Comparison of ENCODE assay signal across 28 mouse cellular contexts in the genomic region with DNA sequence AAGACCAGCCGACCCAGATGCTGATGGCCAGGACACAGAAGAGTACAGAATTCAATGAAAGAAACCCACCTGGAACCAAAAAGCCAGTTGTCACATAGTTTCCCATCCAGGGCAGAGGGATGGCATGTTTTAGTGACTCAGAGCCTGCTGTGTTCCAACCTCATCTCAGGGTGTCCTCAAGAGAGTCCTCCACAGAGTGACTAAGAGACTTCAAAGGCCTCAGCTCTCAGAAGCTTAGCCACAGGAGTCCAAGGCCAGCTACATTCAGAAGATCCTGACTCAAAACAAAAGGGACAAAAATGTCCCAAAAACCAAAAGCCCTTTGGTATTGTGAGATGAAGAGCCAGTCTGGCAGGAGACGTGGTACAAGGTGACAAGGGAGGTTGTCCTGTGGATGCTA. TPM values are rescaled to one million over a fixed set of nuclear protein-coding genes. Genes with fewer than 3 reads are reported as not detected.
"Had no signal": no experiment of that assay in that cellular context is flagged by ENCODE, and none has a peak within 500 bp of the region (broad histone marks: within the 10 kb centered on the region; RNA-seq: fewer than 3 reads in every experiment).

No protein-coding gene starts in this region.

- H3K9me3 ChIP-seq: limb, embryonic 15.5 days; liver, embryonic 12.5 days; liver, embryonic 15.5 days; lung, embryonic 15.5 days; megakaryocyte, embryonic 14.5 days; midbrain, embryonic 10.5 days; midbrain, embryonic 13.5 days had no signal

- H3K4me2 ChIP-seq: limb, embryonic 12.5 days; limb, embryonic 15.5 days; liver, embryonic 12.5 days; liver, embryonic 15.5 days; lung, embryonic 15.5 days; midbrain, embryonic 13.5 days had no signal

- H3K4me1 ChIP-seq: limb, embryonic 12.5 days; limb, embryonic 15.5 days; lung, embryonic 15.5 days had no signal

- ATAC-seq: liver, embryonic 12.5 days; midbrain, embryonic 13.5 days; midbrain, embryonic 16.5 days had no signal

- H3K4me3 ChIP-seq: limb, embryonic 12.5 days; limb, embryonic 15.5 days; liver, embryonic 12.5 days; liver, embryonic 15.5 days; lung, embryonic 15.5 days; megakaryocyte, embryonic 14.5 days; midbrain, embryonic 10.5 days; midbrain, embryonic 13.5 days; myocyte had no signal

- H3K27ac ChIP-seq: limb, embryonic 12.5 days; limb, embryonic 15.5 days; liver, embryonic 12.5 days; liver, embryonic 15.5 days; lung, embryonic 15.5 days; midbrain, embryonic 10.5 days; midbrain, embryonic 13.5 days had no signal

- H3K9ac ChIP-seq: limb, embryonic 12.5 days; limb, embryonic 15.5 days; liver, embryonic 12.5 days; liver, embryonic 15.5 days; lung, embryonic 15.5 days; midbrain, embryonic 13.5 days had no signal

- H3K36me3 ChIP-seq: liver, embryonic 12.5 days; liver, embryonic 15.5 days; lung, embryonic 15.5 days; midbrain, embryonic 13.5 days had no signal

- H3K27me3 ChIP-seq: limb, embryonic 12.5 days; limb, embryonic 15.5 days; liver, embryonic 12.5 days; liver, embryonic 15.5 days; lung, embryonic 15.5 days; midbrain, embryonic 13.5 days had no signal

- DNase-seq: kidney, postnatal 14 days; kidney, postnatal 4 days; left cerebral cortex, postnatal 4 days; lung, adult 18-20 months; lung, postnatal 10 days; lung, postnatal 36 days; right cerebral cortex, adult 18-20 months; right cerebral cortex, postnatal 14 days; right cerebral cortex, postnatal 4 days; thymus, adult 18-20 months; thymus, postnatal 36 days had no signal

RNA-seq across cellular contexts. Expression of gene Ctf1, which starts 33.7 kb away (rescaled TPM):
- total RNA-seq: monocyte, adult 5-6 weeks had no signal

RNA-seq across cellular contexts. Expression of gene Ctf2, which starts 53.2 kb away (rescaled TPM):
- total RNA-seq: layer of hippocampus, adult 18-20 months; layer of hippocampus, postnatal 14 days; left cerebral cortex, adult 8-10 months; left cerebral cortex, postnatal 14 days; left cerebral cortex, postnatal 4 days had no signal
- polyA plus RNA-seq: neural tube, embryonic 11.5 days; testis, adult 2 months had no signal
